Mouse (Mus musculus) erythroblast, embryonic 14.5 days (primary cell): ENCODE measurements around the gene Taco1. TPM values are rescaled to one million over a fixed set of nuclear protein-coding genes. Genes with fewer than 3 reads are reported as not detected.
A peak's percentile ranks its signal among the peaks of the same experiment; 100 is the strongest.
"Not testable (repeated sequence)": the region's sequence is repeated elsewhere in the genome, so short reads cannot be mapped to it uniquely, and the experiment has no call there.

Source experiments
- H3K27me3 ChIP-seq: 2 replicates; pipeline ENCODE4 v1.6.1; 2012; ENCODE audit warnings: inconsistent platforms; ENCODE audit not compliant: control insufficient read depth
- H3K36me3 ChIP-seq: 2 replicates; pipeline ENCODE4 v1.6.1; 2012; ENCODE audit warnings: mild to moderate bottlenecking, inconsistent platforms; ENCODE audit not compliant: control insufficient read depth
- H3K4me1 ChIP-seq: 2 replicates; pipeline ENCODE4 v1.6.1; 2012; ENCODE audit warnings: inconsistent platforms; ENCODE audit not compliant: control insufficient read depth
- H3K4me3 ChIP-seq: replicated peaks from 2 replicates; pipeline ENCODE3; 2012; ENCODE audit warnings: moderate library complexity, mild to moderate bottlenecking, inconsistent platforms
- H3K9me3 ChIP-seq: 2 replicates; pipeline ENCODE4 v1.6.1; 2012; ENCODE audit warnings: low read length, inconsistent platforms, mixed read lengths; ENCODE audit not compliant: control insufficient read depth
- GATA1 ChIP-seq: IDR thresholded peaks from 2 replicates; pipeline ENCODE4 v1.6.1; 2012; ENCODE audit warnings: low read length, inconsistent platforms, mixed read lengths
- TAL1 ChIP-seq: IDR thresholded peaks from 3 replicates; pipeline ENCODE4 v1.6.1; 2012; ENCODE audit warnings: low read length, inconsistent platforms, mixed read lengths
- polyA plus RNA-seq: library from polyadenylated mRNA; stranded (reverse); fragments of >175 nt; gene quantifications from 2 replicates; pipeline ENCODE4 v1.2.3, GENCODE M21; 2012

The Taco1 gene
- polyA plus RNA-seq: 0.49 and 0.57 TPM in 2 replicates

GRCm38 (mm10) chr11:106065923-106066571, at the start of gene Taco1:
Taco1 (plus strand) TSS chr11:106066061.
- Histone ChIP-seq H3K36me3 (peaks cover 11% of the 10 kb centered on the region), H3K9me3 (no peaks in the 10 kb centered on the region), H3K4me3 (peak within 1 kb of the TSS; percentile 97), H3K27me3 (no peaks in the 10 kb centered on the region), H3K4me1 (peaks cover 31% of the 10 kb centered on the region)
- TF ChIP-seq TAL1 (no peak), GATA1 (no peak)

GRCm38 (mm10) chr11:106016440-106016839, 49.4 kb upstream of the Taco1 start:
- TF ChIP-seq GATA1 (no peak), TAL1 (no peak)
- no peaks in the 10 kb centered on the region for H3K4me1 ChIP-seq
- no peaks in the 10 kb centered on the region for H3K9me3 ChIP-seq
- H3K4me3 ChIP-seq: no peak overlapping the region
- H3K27me3 ChIP-seq: peaks cover 86% of the 10 kb centered on the region
- H3K36me3 ChIP-seq: no peaks in the 10 kb centered on the region

- H3K9me3 ChIP-seq: no peaks in the 10 kb centered on the region
- H3K4me3 ChIP-seq: no peak overlapping the region
- no peaks in the 10 kb centered on the region for H3K4me1 ChIP-seq
- no peaks in the 10 kb centered on the region for H3K36me3 ChIP-seq
- TF ChIP-seq GATA1: no peak
- TF ChIP-seq TAL1: no peak
- peaks cover 88% of the 10 kb centered on the region for H3K27me3 ChIP-seq
Observed at GRCm38 (mm10) chr11:106020051-106020763, 45.7 kb upstream of the Taco1 start.

GRCm38 (mm10) chr11:106025774-106026173, 40.1 kb upstream of the Taco1 start:
- Histone ChIP-seq H3K27me3 (peaks cover 58% of the 10 kb centered on the region), H3K9me3 (no peaks in the 10 kb centered on the region), H3K4me1 (peaks cover 19% of the 10 kb centered on the region), H3K4me3 (no peak overlapping the region), H3K36me3 (no peaks in the 10 kb centered on the region)
- TF ChIP-seq GATA1 (no peak), TAL1 (no peak)

- Histone ChIP-seq H3K27me3 (peaks cover 50% of the 10 kb centered on the region), H3K4me3 (no peak overlapping the region), H3K4me1 (peaks cover 19% of the 10 kb centered on the region), H3K9me3 (no peaks in the 10 kb centered on the region), H3K36me3 (no peaks in the 10 kb centered on the region)
- TF ChIP-seq GATA1 (no peak), TAL1 (no peak)
Observed at GRCm38 (mm10) chr11:106026465-106027151, 39.3 kb upstream of the Taco1 start.

GRCm38 (mm10) chr11:106027607-106028006, 38.3 kb upstream of the Taco1 start:
- peaks cover 40% of the 10 kb centered on the region for H3K27me3 ChIP-seq
- H3K4me3 ChIP-seq: no peak overlapping the region
- H3K4me1 ChIP-seq: peaks cover 19% of the 10 kb centered on the region
- TF ChIP-seq GATA1 (no peak), TAL1 (no peak)
- H3K9me3 ChIP-seq: no peaks in the 10 kb centered on the region
- H3K36me3 ChIP-seq: no peaks in the 10 kb centered on the region

- H3K36me3 ChIP-seq, H3K9me3 ChIP-seq, H3K27me3 ChIP-seq, H3K4me3 ChIP-seq: not testable (repeated sequence)
- H3K4me1 ChIP-seq: peaks cover 14% of the 10 kb centered on the region
Observed at GRCm38 (mm10) chr11:106032074-106032473, 33.8 kb upstream of the Taco1 start.

- Histone ChIP-seq H3K4me1 (peaks cover 27% of the 10 kb centered on the region), H3K36me3 (peaks cover 3% of the 10 kb centered on the region), H3K27me3 (no peaks in the 10 kb centered on the region), H3K4me3 (no peak overlapping the region), H3K9me3 (no peaks in the 10 kb centered on the region)
- TF ChIP-seq GATA1: no peak
- no peak for TF ChIP-seq TAL1
Observed at GRCm38 (mm10) chr11:106033491-106033919, 32.4 kb upstream of the Taco1 start.

GRCm38 (mm10) chr11:106034986-106035385, 30.9 kb upstream of the Taco1 start:
- H3K9me3 ChIP-seq: no peaks in the 10 kb centered on the region
- H3K36me3 ChIP-seq: peaks cover 13% of the 10 kb centered on the region
- no peaks in the 10 kb centered on the region for H3K27me3 ChIP-seq
- no peak overlapping the region for H3K4me3 ChIP-seq
- TF ChIP-seq GATA1: no peak
- TF ChIP-seq TAL1: no peak
- peaks cover 27% of the 10 kb centered on the region for H3K4me1 ChIP-seq
